Mouse (Mus musculus) cerebellum, adult 2 months (tissue): ENCODE data around the gene AC153137.1.

Source experiments
- CTCF ChIP-seq: fragments of 200-500 bp; IDR thresholded peaks from 2 replicates; pipeline ENCODE4 v1.5.1; 2011; ENCODE audit warnings: low read depth, mild to moderate bottlenecking, control low read depth, low read length, moderate library complexity, borderline replicate concordance; ENCODE audit not compliant: insufficient read depth
- POLR2A ChIP-seq: fragments of 200-500 bp; IDR thresholded peaks from 2 replicates; pipeline ENCODE4 v1.6.1; 2011; ENCODE audit warnings: low read length, control low read depth, borderline replicate concordance; ENCODE audit not compliant: insufficient read depth

DNA sequence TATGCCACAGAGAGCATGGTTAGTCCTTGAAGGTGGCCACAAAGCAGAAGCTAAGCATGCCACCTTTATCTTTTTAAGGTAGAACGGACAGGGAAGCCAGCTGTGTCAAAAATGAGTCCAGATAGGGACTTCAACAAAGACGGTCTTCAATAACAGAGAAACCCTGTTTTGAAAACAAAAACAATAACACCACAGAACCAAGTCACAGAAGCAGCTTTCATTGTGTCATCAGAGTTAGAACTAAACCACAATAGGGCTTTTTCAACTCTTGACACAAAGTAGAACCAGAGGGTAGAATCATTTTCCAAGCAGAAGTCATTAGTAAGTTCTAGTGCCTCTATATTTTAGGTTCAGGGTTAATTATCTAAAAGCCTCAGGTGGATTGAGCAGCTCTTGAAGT, 41.3 kb downstream of the AC153137.1 start:
- no peak for TF ChIP-seq CTCF
- no peak for TF ChIP-seq POLR2A
